Comparison of ENCODE assay signal across 8 mouse cellular contexts in the genomic region with DNA sequence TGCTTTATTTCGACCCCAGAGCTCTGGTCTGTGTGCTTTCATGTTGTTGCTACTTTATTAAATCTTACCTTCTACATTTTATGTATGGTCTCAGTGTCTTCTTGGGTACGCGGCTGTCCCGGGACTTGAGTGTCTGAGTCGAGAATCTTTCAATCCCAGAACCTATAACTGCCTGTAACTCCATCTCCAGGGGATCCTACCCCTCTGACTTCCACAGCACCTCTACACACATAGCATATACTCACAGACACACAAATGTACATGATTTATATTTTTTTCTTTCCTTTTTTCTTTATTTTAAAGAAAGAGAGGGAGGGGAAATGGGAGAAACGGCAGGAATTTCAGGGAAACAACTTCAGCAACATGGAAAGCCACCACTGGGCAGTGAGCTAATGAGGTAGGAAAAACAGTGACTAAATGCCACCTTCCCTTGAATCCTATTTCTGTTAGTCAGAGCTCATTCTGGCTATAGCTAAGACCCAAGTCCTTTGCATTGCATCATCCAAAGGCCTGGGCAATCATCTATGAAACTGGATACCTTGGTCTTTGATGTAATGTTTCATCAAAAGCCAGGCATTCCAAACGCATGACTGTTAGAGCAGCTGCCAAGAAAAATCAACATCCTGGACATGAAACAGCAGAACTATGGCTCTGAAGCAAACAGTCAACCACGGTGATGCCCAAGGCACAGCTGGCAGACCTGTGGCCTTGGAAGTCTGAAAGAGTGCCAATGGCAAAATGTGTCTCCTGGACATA. TPM values are rescaled to one million over a fixed set of nuclear protein-coding genes. Genes with fewer than 3 reads are reported as not detected.
DNase-seq lines count a peak whose midpoint lies in the region; ATAC-seq and TF ChIP-seq lines count a peak whose summit lies in the region.

No protein-coding gene starts in this region.

- peaks cover 11% of the 10 kb centered on the region for H3K4me1 ChIP-seq in heart, postnatal 0 days (ENCODE audit: control insufficient read depth, insufficient read depth)
- H3K4me1 ChIP-seq in liver, postnatal 0 days (ENCODE audit: insufficient read depth), result peaks cover 6% of the 10 kb centered on the region; the same call in 1 of the 2 replicates

- peaks cover 5% of the 10 kb centered on the region; the same call in 1 of the 2 replicates for H3K9me3 ChIP-seq in heart, postnatal 0 days (replicated peaks; ENCODE audit: control insufficient read depth, low read length)
- no peaks in the 10 kb centered on the region for H3K9me3 ChIP-seq in liver, postnatal 0 days (ENCODE audit: low read length)

- H3K4me2 ChIP-seq in heart, postnatal 0 days (ENCODE audit: low read depth, low read length), result no peak overlapping the region
- no peak overlapping the region for H3K4me2 ChIP-seq in liver, postnatal 0 days (ENCODE audit: low read depth, low read length)

- peak overlapping the region; percentile 87 for H3K27ac ChIP-seq in heart, postnatal 0 days (ENCODE audit: low read depth)
- H3K27ac ChIP-seq in liver, postnatal 0 days (ENCODE audit: low read depth), result peak overlapping the region; percentile 81

- H3K9ac ChIP-seq in heart, postnatal 0 days (replicated peaks; ENCODE audit: low read depth, low read length), result no peak overlapping the region
- H3K9ac ChIP-seq in liver, postnatal 0 days (replicated peaks), result no peak overlapping the region; the same call in 1 of the 2 replicates

- no peaks in the 10 kb centered on the region for H3K36me3 ChIP-seq in heart, postnatal 0 days (replicated peaks; ENCODE audit: control insufficient read depth, insufficient read depth, low read length)
- no peaks in the 10 kb centered on the region for H3K36me3 ChIP-seq in liver, postnatal 0 days (replicated peaks; ENCODE audit: insufficient read depth, low read length)

- TF ChIP-seq CTCF in heart, postnatal 0 days (IDR thresholded peaks at IDR 0.05; ENCODE audit: low read depth), result no peak
- no peak for TF ChIP-seq CTCF in liver, postnatal 0 days (IDR thresholded peaks at IDR 0.05; ENCODE audit: low read depth)

- DNase-seq in Muller cell, postnatal 12 days (ENCODE audit: inconsistent ontology term), result peak; percentile 94
- peak; percentile 60 to 63 for DNase-seq in adrenal gland, postnatal 36 days
- peak; percentile 86 for DNase-seq in heart, postnatal 0 days (ENCODE audit: low spot score)
- DNase-seq in liver, postnatal 0 days, result peak; percentile 41
- no peak for DNase-seq in natural killer cell, adult 2 months (ENCODE audit: low spot score in 2 of 2)
- DNase-seq in thymus, postnatal 10 days (ENCODE audit: low spot score in 2 of 2), result no peak
- no peak for DNase-seq in frontal cortex, postnatal 10 days (ENCODE audit: low spot score in 2 of 2)
- no peak for DNase-seq in cerebellum, adult 18-20 months

- WGBS in heart, postnatal 0 days, result 55% methylated on average over 8 of the region's 8 CpGs
- WGBS in liver, postnatal 0 days (ENCODE audit: insufficient replicate concordance), result 77% methylated on average over 8 of the region's 8 CpGs

- H3K27me3 ChIP-seq in heart, postnatal 0 days (ENCODE audit: control insufficient read depth, insufficient read depth, low read length), result no peaks in the 10 kb centered on the region
- H3K27me3 ChIP-seq in liver, postnatal 0 days (ENCODE audit: insufficient read depth, low read length), result no peaks in the 10 kb centered on the region

- ATAC-seq in heart, postnatal 0 days (ENCODE audit: insufficient read depth, low read depth), result peak; percentile 91
- peak; percentile 93 for ATAC-seq in liver, postnatal 0 days

- 0 out of 2 replicates have a peak, but pooled peaks have one; percentile 65 for TF ChIP-seq EP300 in heart, postnatal 0 days (IDR thresholded peaks at IDR 0.05; ENCODE audit: low read depth)
- TF ChIP-seq EP300 in liver, postnatal 0 days (IDR thresholded peaks at IDR 0.05; ENCODE audit: low read depth), result peak; percentile 67; the same call in 1 of the 2 replicates

- H3K4me3 ChIP-seq in heart, postnatal 0 days (ENCODE audit: low read depth, low read length), result no peak overlapping the region
- H3K4me3 ChIP-seq in liver, postnatal 0 days (ENCODE audit: low read depth, low read length), result no peak overlapping the region

RNA-seq across cellular contexts. Expression of gene Hnrnpa3, which starts 16.1 kb away (rescaled TPM):
- total RNA-seq in adrenal gland, postnatal 36 days (2021), result 100 to 1,000 TPM; 389 to 435 TPM
- total RNA-seq in heart, postnatal 0 days (2014; rRNA removed; ENCODE audit: low replicate concordance), result 26.0 and 33.9 TPM in 2 replicates
- 93.6 and 102 TPM in 2 replicates for polyA plus RNA-seq in heart, postnatal 0 days (2015; fragmentation: Nextera tagmentation; extraction: Ambion mirVana)
- 86.9 and 90.7 TPM in 2 replicates for polyA plus RNA-seq in liver, postnatal 0 days (2015; fragmentation: Nextera tagmentation; extraction: Ambion mirVana)

Comparison
In these comparisons a context has a peak if more than half of its experiments do, and no peak if none do; other contexts are left out.
1. DNase-seq: peak in Muller cell, postnatal 12 days (single experiment), adrenal gland, postnatal 36 days (2 of 2), heart, postnatal 0 days (single experiment) and liver, postnatal 0 days (single experiment); none in natural killer cell, adult 2 months (0 of 2), thymus, postnatal 10 days (0 of 2), frontal cortex, postnatal 10 days (0 of 2) and cerebellum, adult 18-20 months (0 of 2).
2. RNA of gene Hnrnpa3, which starts 16.1 kb away (total RNA-seq): 389 to 435 TPM in adrenal gland, postnatal 36 days; 26.0 to 33.9 TPM in heart, postnatal 0 days; every median in the first group is over 10 times any median in the second.